Mouse (Mus musculus) forebrain, embryonic 11.5 days (tissue): Measurements from ENCODE around the gene Nupr1. TPM values are rescaled to one million over a fixed set of nuclear protein-coding genes. Genes with fewer than 3 reads are reported as not detected.

Experiments used
- ATAC-seq: fragments of 200-750 bp; cut with Nextera tagmentation; replicated peaks from 2 replicates; pipeline ENCODE4 v1.8.0; 2017; ENCODE audit warnings: moderate TSS enrichment; ENCODE audit not compliant: low FRiP score
- DNase-seq: peaks from one replicate; pipeline ENCODE4 v3.0.0-alpha.2; 2017; ENCODE audit warnings: low spot score
- H3K27ac ChIP-seq: fragments of 300-500 bp; sonication (generic); 2 replicates; pipeline ENCODE4 v1.5.1; 2014; ENCODE audit warnings: low read depth, low read length
- H3K27me3 ChIP-seq: fragments of 300-500 bp; sonication (generic); 2 replicates; pipeline ENCODE4 v1.6.1; 2014; ENCODE audit warnings: mild to moderate bottlenecking, low read length, mixed read lengths; ENCODE audit not compliant: control insufficient read depth, insufficient read depth
- H3K36me3 ChIP-seq: fragments of 300-500 bp; sonication (generic); 2 replicates; pipeline ENCODE4 v1.6.1; 2014; ENCODE audit warnings: mild to moderate bottlenecking, low read length, moderate library complexity, mixed read lengths; ENCODE audit not compliant: control insufficient read depth, insufficient read depth
- H3K4me1 ChIP-seq: fragments of 300-500 bp; sonication (generic); replicated peaks from 2 replicates; pipeline ENCODE4 v1.6.1; 2014; ENCODE audit warnings: low read length, mixed read lengths; ENCODE audit not compliant: control insufficient read depth, insufficient read depth
- H3K4me2 ChIP-seq: fragments of 300-500 bp; sonication (generic); 2 replicates; pipeline ENCODE4 v1.6.1; 2014; ENCODE audit warnings: low read depth, mild to moderate bottlenecking, low read length, moderate library complexity, mixed read lengths; ENCODE audit not compliant: severe bottlenecking
- H3K4me3 ChIP-seq: fragments of 300-500 bp; sonication (generic); 2 replicates; pipeline ENCODE4 v1.5.1; 2014; ENCODE audit warnings: low read depth, low read length
- H3K9ac ChIP-seq: fragments of 300-500 bp; sonication (generic); 2 replicates; pipeline ENCODE4 v1.6.1; 2014; ENCODE audit warnings: low read length
- H3K9me3 ChIP-seq: fragments of 300-500 bp; sonication (generic); 2 replicates; pipeline ENCODE4 v1.6.1; 2016; ENCODE audit warnings: low read length, mixed read lengths; ENCODE audit not compliant: control insufficient read depth
- WGBS: fragments of 180-500 bp; shearing (Covaris S2); extraction: QIAGEN DNeasy Blood & Tissue Kit; methylation state at CpG from one replicate; pipeline ENCODE4 v1.1.7; 2014; 5-methylcytosine and 5-hydroxymethylcytosine counted together
- polyA plus RNA-seq: library from polyadenylated mRNA; unstranded; fragments of >200 nt; fragmentation: Nextera tagmentation; extraction: Ambion mirVana; gene quantifications from 2 replicates; pipeline ENCODE4 v1.2.1, GENCODE M21; 2014

Gene Nupr1
- polyA plus RNA-seq, 1 experiment from 2014 or later = 3.2 TPM

DNA sequence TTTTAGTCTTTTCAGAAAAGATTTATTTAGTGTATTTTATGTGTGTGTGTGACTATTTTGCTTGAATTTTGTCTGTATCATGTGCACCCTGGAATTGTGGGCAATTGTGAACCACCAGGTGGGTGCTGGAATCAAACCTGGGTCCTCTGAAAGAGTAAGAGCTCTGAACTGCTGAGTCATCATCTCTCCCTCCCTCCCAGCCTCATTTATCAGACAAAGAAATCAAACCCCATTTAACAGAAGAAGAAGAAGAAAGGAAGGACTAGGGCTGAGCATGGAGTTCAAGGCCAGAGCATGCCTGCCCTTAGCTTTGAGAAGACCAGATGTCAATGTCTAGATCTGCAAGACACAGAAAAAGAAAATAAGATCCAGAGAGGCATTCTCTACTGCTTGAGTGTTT, 4.7 kb upstream of the Nupr1 start:
- no peak for ATAC-seq
- Histone ChIP-seq H3K9ac (no peak overlapping the region), H3K4me1 (no peaks in the 10 kb centered on the region), H3K27me3 (no peaks in the 10 kb centered on the region), H3K27ac (no peak overlapping the region), H3K4me2 (no peak overlapping the region), H3K9me3 (no peaks in the 10 kb centered on the region), H3K36me3 (no peaks in the 10 kb centered on the region), H3K4me3 (no peak overlapping the region)
- DNase-seq = no peak

DNA sequence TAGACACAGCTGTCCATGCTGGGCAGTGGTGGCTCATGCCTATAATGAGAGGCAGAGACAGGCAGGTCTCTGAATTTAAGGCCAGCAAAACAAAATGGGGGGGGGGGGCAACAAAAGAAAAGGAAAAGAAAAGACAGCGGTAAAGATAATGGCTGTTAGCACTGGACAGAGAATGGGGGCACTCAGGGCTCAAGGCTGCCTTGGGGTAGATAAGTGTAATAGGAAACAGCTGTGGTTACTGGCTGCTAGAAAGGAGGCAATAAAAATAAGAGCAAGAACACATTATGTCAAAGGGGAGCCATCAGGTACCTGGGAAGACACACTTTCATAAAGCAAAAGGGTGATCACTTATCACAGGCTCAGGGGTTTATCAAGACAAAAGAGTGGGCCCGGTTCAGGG, 1.8 kb upstream of the Nupr1 start:
- H3K4me3 ChIP-seq = no peak overlapping the region
- no peak overlapping the region for H3K9ac ChIP-seq
- H3K4me1 ChIP-seq = no peaks in the 10 kb centered on the region
- H3K36me3 ChIP-seq = no peaks in the 10 kb centered on the region
- H3K4me2 ChIP-seq = no peak overlapping the region
- WGBS = 91% methylated on average over 2 of the region's 2 CpGs
- H3K27ac ChIP-seq = no peak overlapping the region
- DNase-seq = no peak
- ATAC-seq = no peak
- no peaks in the 10 kb centered on the region for H3K27me3 ChIP-seq
- H3K9me3 ChIP-seq = no peaks in the 10 kb centered on the region

DNA sequence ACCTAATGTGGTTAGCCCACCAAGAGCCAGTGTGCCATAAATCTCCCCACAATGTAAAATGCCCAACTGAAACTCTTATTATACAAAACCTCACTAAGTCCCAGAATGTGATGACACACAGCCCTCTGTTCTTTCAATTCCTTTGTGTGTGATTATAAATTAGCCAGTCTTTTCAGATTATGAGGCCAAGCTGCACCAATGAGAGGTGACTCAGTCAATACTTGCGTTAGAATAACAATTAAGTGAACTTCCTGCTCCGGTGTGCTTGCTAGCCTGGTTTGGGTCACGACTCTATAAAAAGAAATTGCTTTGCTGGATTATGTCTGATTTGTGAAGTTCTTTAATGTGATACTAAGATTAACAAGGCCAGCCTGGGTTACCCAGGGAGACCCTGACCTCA, 746 bp downstream of the Nupr1 start:
- Histone ChIP-seq H3K27ac (no peak overlapping the region), H3K9ac (no peak overlapping the region), H3K4me1 (no peaks in the 10 kb centered on the region), H3K4me3 (no peak overlapping the region), H3K4me2 (no peak overlapping the region), H3K9me3 (no peaks in the 10 kb centered on the region), H3K27me3 (no peaks in the 10 kb centered on the region), H3K36me3 (no peaks in the 10 kb centered on the region)
- ATAC-seq = no peak
- no peak for DNase-seq
- 44% methylated on average over 3 of the region's 3 CpGs for WGBS

DNA sequence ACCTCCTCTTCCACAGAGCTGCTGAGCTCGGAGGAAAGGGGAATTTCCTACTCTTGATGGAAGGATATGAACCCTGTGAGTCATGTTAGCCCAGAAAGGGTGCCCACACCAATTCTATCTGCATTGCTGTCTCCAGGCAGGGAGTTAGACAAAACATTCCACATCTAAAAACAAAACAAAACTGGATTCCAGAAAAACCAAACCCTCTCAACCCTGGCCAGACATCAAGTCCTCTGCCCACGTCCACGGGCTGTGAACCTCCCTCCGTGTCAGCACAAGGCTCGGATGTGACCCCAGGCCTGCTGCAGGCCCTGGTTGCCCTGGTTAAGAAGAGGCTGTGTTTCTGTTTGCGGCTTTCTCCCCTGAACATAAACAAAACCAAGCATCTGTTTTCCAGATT, 2.5 kb downstream of the Nupr1 start:
- no peak overlapping the region for H3K4me3 ChIP-seq
- no peak overlapping the region for H3K27ac ChIP-seq
- no peaks in the 10 kb centered on the region for H3K36me3 ChIP-seq
- no peak overlapping the region for H3K9ac ChIP-seq
- no peaks in the 10 kb centered on the region for H3K27me3 ChIP-seq
- no peak overlapping the region for H3K4me2 ChIP-seq
- WGBS = 82% methylated on average over 6 of the region's 6 CpGs
- no peak for ATAC-seq
- DNase-seq = no peak
- H3K9me3 ChIP-seq = no peaks in the 10 kb centered on the region
- H3K4me1 ChIP-seq = no peaks in the 10 kb centered on the region

DNA sequence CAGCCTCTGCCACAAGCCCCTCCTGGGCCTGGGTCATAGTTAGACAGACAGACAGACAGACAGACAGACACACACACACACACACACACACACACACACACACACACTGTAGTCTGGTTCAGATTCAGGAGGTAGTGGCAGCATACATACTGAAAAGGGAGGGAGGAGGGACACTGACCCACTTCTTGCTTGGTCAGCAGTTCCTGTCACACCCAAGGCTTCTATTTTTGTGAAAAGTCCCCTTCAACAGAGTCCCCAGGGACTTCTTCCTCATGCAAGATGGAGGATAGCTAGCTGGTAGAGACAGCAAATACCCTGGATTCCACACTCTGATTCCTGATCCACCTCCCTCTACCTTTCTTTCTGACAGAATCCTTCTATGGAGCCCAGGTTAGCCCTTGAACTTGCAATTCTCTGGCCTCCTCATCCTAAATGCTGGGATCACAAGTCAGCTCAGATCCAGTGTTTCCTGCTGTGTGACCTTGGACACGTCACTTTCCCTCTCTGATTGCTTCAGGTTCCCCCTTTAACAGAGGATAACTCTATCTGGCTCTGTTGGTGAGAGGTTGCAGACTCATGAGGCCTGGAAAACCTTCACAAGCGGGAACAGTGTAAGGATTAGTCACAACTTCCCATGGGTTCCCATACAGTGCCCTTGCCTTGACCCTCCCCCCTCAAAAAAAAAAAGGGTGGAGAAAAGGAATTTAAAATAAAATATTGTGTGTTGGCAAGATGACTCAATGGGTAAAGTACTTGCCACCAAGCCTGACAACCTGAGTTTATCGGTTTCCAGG, 4.7 kb downstream of the Nupr1 start:
- ATAC-seq = no peak
- Histone ChIP-seq H3K9ac (no peak overlapping the region), H3K4me2 (no peak overlapping the region), H3K27me3 (no peaks in the 10 kb centered on the region), H3K4me1 (no peaks in the 10 kb centered on the region), H3K9me3 (no peaks in the 10 kb centered on the region), H3K4me3 (no peak overlapping the region), H3K36me3 (no peaks in the 10 kb centered on the region), H3K27ac (no peak overlapping the region)
- DNase-seq = no peak
- 88% methylated on average over 3 of the region's 3 CpGs for WGBS

DNA sequence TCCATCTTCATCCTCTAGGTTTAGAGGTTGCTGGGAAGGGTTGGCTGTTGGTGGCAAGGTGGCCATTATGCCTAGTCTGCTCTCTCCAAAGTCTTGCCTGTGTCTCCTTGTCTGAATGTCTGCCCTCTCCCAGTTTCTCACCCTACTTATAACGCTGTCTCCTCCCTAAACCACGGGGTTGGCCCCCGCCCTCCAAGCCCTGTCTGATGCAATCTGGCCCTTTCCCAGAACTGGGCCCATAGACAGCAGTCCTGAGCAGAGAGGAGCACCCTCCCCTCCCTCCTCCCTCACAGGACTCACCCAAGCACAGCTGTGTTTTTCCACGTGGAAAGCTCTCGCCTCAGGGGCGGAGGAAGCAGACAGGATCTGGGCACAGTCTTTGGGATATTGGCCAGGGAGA, 5.3 kb downstream of the Nupr1 start:
- Histone ChIP-seq H3K4me1 (no peaks in the 10 kb centered on the region), H3K27ac (no peak overlapping the region), H3K9ac (no peak overlapping the region), H3K4me3 (no peak overlapping the region), H3K36me3 (no peaks in the 10 kb centered on the region), H3K9me3 (no peaks in the 10 kb centered on the region), H3K27me3 (no peaks in the 10 kb centered on the region), H3K4me2 (no peak overlapping the region)
- no peak for ATAC-seq
- WGBS = 67% methylated on average over 6 of the region's 6 CpGs
- no peak for DNase-seq

DNA sequence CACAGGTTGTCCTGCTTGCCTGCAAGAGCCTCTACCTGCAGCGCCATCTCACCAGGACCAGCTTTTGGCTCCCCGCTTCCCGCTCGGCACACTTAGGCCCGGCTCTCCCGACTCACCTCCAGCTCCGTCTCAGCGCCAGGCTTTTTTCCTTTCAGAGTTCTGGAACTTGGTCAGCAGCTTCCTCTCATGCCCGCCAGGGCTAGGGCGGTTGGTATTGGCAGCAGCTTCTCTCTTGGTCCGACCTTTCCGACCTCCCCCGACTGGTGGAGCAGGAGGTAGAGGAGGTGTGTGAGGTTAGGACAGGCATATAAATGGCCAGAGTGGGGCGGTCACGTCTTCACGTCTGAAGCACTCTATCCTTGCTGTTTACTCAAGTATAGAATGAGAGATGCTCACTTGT, 5.9 kb downstream of the Nupr1 start:
- 74% methylated on average over 16 of the region's 16 CpGs for WGBS
- H3K4me1 ChIP-seq = no peaks in the 10 kb centered on the region
- H3K9ac ChIP-seq = no peak overlapping the region
- H3K27me3 ChIP-seq = no peaks in the 10 kb centered on the region
- ATAC-seq = no peak
- no peak for DNase-seq
- no peaks in the 10 kb centered on the region for H3K9me3 ChIP-seq
- no peak overlapping the region for H3K4me3 ChIP-seq
- no peaks in the 10 kb centered on the region for H3K36me3 ChIP-seq
- no peak overlapping the region for H3K4me2 ChIP-seq
- no peak overlapping the region for H3K27ac ChIP-seq

DNA sequence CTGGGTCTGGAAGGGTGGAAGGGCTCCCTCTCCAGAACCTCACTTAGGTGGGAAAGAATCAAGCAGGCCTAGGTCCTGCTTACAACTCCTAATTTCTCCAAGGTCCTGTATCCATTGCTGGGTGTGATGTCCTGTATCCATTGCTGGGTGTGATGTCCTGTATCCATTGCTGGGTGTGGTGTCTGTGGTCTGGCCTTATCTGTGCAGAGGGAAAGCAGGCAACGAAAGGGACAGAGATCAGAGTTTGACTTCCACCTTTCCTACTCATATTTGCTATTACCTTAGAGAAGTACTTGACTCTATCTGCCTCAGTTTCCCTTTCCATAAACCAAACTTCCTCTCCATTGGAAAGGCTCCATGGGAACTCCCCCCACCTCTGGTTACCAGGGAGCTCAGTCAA, 7.3 kb downstream of the Nupr1 start:
- H3K9me3 ChIP-seq = no peaks in the 10 kb centered on the region
- ATAC-seq (no peak), DNase-seq (no peak)
- 85% methylated on average over 1 of the region's 1 CpGs for WGBS
- no peaks in the 10 kb centered on the region for H3K27me3 ChIP-seq
- H3K36me3 ChIP-seq = no peaks in the 10 kb centered on the region
- H3K4me1 ChIP-seq = no peaks in the 10 kb centered on the region
- no peak overlapping the region for H3K4me2 ChIP-seq
- H3K27ac ChIP-seq = no peak overlapping the region
- no peak overlapping the region for H3K4me3 ChIP-seq
- H3K9ac ChIP-seq = no peak overlapping the region
